Mouse (Mus musculus): ENCODE data around the gene A230050P20Rik. TPM values are rescaled to one million over a fixed set of nuclear protein-coding genes. Genes with fewer than 3 reads are reported as not detected.
A peak's percentile ranks its signal among the peaks of the same experiment; 100 is the strongest.

The A230050P20Rik gene
- polyA plus RNA-seq, 1 experiment = 95.9 TPM

GRCm38 (mm10) chr9:20870211-20871173 is 2.0 kb downstream of the A230050P20Rik start:
- TF ChIP-seq POLR2A (IDR thresholded peaks at IDR 0.05; ENCODE audit: borderline replicate concordance, extremely low read depth, low read depth, low read length) (no peak), CTCF (IDR thresholded peaks at IDR 0.05; ENCODE audit: insufficient read depth, low read length) (no peak)
- Histone ChIP-seq H3K4me3 (replicated peaks; ENCODE audit: extremely low read depth, low read depth, low read length) (no peak overlapping the region), H3K4me1 (ENCODE audit: control insufficient read depth, insufficient read depth, low read length) (peaks cover 4% of the 10 kb centered on the region; the same call in 1 of the 2 replicates)
- DNase-seq = no peak
- 79% methylated on average over 12 of the region's 12 CpGs for WGBS

- no peak overlapping the region for H3K4me3 ChIP-seq (replicated peaks; ENCODE audit: extremely low read depth, low read depth, low read length)
- H3K4me1 ChIP-seq (ENCODE audit: control insufficient read depth, insufficient read depth, low read length) = peaks cover 7% of the 10 kb centered on the region; the same call in 1 of the 2 replicates
- DNase-seq = no peak
- TF ChIP-seq CTCF (IDR thresholded peaks at IDR 0.05; ENCODE audit: insufficient read depth, low read length) (no peak), POLR2A (IDR thresholded peaks at IDR 0.05; ENCODE audit: borderline replicate concordance, extremely low read depth, low read depth, low read length) (no peak)
- WGBS = 91% methylated on average over 10 of the region's 10 CpGs
These were observed 4.5 kb downstream of the A230050P20Rik start for GRCm38 (mm10) chr9:20872991-20873390.

GRCm38 (mm10) chr9:20873521-20873920 is 5.1 kb downstream of the A230050P20Rik start:
- 90% methylated on average over 12 of the region's 12 CpGs for WGBS
- Histone ChIP-seq H3K4me3 (replicated peaks; ENCODE audit: extremely low read depth, low read depth, low read length) (no peak overlapping the region), H3K4me1 (ENCODE audit: control insufficient read depth, insufficient read depth, low read length) (peaks cover 7% of the 10 kb centered on the region; the same call in 1 of the 2 replicates)
- no peak for TF ChIP-seq CTCF (IDR thresholded peaks at IDR 0.05; ENCODE audit: insufficient read depth, low read length)
- TF ChIP-seq POLR2A (IDR thresholded peaks at IDR 0.05; ENCODE audit: borderline replicate concordance, extremely low read depth, low read depth, low read length) = no peak
- no peak for DNase-seq

GRCm38 (mm10) chr9:20875021-20875790 is 6.8 kb downstream of the A230050P20Rik start:
- no peak overlapping the region for H3K4me3 ChIP-seq (replicated peaks; ENCODE audit: extremely low read depth, low read depth, low read length)
- TF ChIP-seq CTCF (IDR thresholded peaks at IDR 0.05; ENCODE audit: insufficient read depth, low read length) (no peak), POLR2A (IDR thresholded peaks at IDR 0.05; ENCODE audit: borderline replicate concordance, extremely low read depth, low read depth, low read length) (no peak)
- 65% methylated on average over 23 of the region's 23 CpGs for WGBS
- peaks cover 4% of the 10 kb centered on the region; the same call in 1 of the 2 replicates for H3K4me1 ChIP-seq (ENCODE audit: control insufficient read depth, insufficient read depth, low read length)
- no peak for DNase-seq

GRCm38 (mm10) chr9:20876318-20877117 is 8.1 kb downstream of the A230050P20Rik start:
- no peak for TF ChIP-seq POLR2A (IDR thresholded peaks at IDR 0.05; ENCODE audit: borderline replicate concordance, extremely low read depth, low read depth, low read length)
- no peak for TF ChIP-seq CTCF (IDR thresholded peaks at IDR 0.05; ENCODE audit: insufficient read depth, low read length)
- WGBS = 72% methylated on average over 8 of the region's 9 CpGs
- DNase-seq = no peak
- no peak overlapping the region for H3K4me3 ChIP-seq (replicated peaks; ENCODE audit: extremely low read depth, low read depth, low read length)
- H3K4me1 ChIP-seq (ENCODE audit: control insufficient read depth, insufficient read depth, low read length) = peaks cover 4% of the 10 kb centered on the region; the same call in 1 of the 2 replicates

- Histone ChIP-seq H3K4me3 (replicated peaks; ENCODE audit: extremely low read depth, low read depth, low read length) (peak overlapping the region; percentile 68), H3K4me1 (ENCODE audit: control insufficient read depth, insufficient read depth, low read length) (peaks cover 4% of the 10 kb centered on the region; the same call in 1 of the 2 replicates)
- TF ChIP-seq POLR2A (IDR thresholded peaks at IDR 0.05; ENCODE audit: borderline replicate concordance, extremely low read depth, low read depth, low read length) (peak; percentile 90), CTCF (IDR thresholded peaks at IDR 0.05; ENCODE audit: insufficient read depth, low read length) (no peak)
- WGBS = 34% methylated on average over 14 of the region's 14 CpGs
- DNase-seq = no peak
These were observed 8.9 kb downstream of the A230050P20Rik start for GRCm38 (mm10) chr9:20877118-20878040.

GRCm38 (mm10) chr9:20878041-20878709 is 9.7 kb downstream of the A230050P20Rik start:
- WGBS = under 1% methylated on average over 69 of the region's 69 CpGs
- DNase-seq = peak; percentile 99
- H3K4me1 ChIP-seq (ENCODE audit: control insufficient read depth, insufficient read depth, low read length) = peaks cover 4% of the 10 kb centered on the region; the same call in 1 of the 2 replicates
- TF ChIP-seq CTCF (IDR thresholded peaks at IDR 0.05; ENCODE audit: insufficient read depth, low read length) (peak; percentile 70), POLR2A (IDR thresholded peaks at IDR 0.05; ENCODE audit: borderline replicate concordance, extremely low read depth, low read depth, low read length) (peak; percentile 85)
- peak overlapping the region; percentile 68 for H3K4me3 ChIP-seq (replicated peaks; ENCODE audit: extremely low read depth, low read depth, low read length)

Measured in lung, adult 2 months (tissue).